Mouse (Mus musculus) embryonic stem cell, embryonic (primary cell): ENCODE results near the gene Zfp808.
"Not testable (repeated sequence)": the region's sequence is repeated elsewhere in the genome, so short reads cannot be mapped to it uniquely, and the experiment has no call there.

Experiments used
- CTCF ChIA-PET, 4 experiments: fragments of 300-600 bp in 2 of 4; fragments of 350-600 bp in 2 of 4; sonication (Branson Sonifier 250); formaldehyde crosslinking; loops; one replicate each; lab custom pipeline; 2022; ENCODE audit warnings: inconsistent platforms in 2 of 4; lab: Charles Lee
- POLR2A ChIA-PET, 4 experiments: fragments of 300-600 bp in 2 of 4; fragments of 350-600 bp in 2 of 4; sonication (Branson Sonifier 250); formaldehyde crosslinking; loops; one replicate each; lab custom pipeline; 2022; ENCODE audit warnings: antibody characterized with exemption in 4 of 4, inconsistent platforms in 1 of 4; lab: Charles Lee

Gene Zfp808

GRCm38 (mm10) chr13:62129432-62130171, at the start of gene Zfp808:
TSS of gene Zfp808 (plus strand) at chr13:62129886.
- CTCF ChIA-PET, POLR2A ChIA-PET: not testable (repeated sequence)

- CTCF ChIA-PET = not testable (repeated sequence)
- POLR2A ChIA-PET = interaction anchor here in 2 of 4 experiments (0.7 to 1.7 kb wide), 5 partner anchors 20 to 317 kb away, joined by 3 to 4 read pairs (median 3); no protein-coding TSS in a partner anchor
Observed at GRCm38 (mm10) chr13:62098786-62099185, 30.9 kb upstream of the Zfp808 start.

- POLR2A ChIA-PET = interaction anchor here in 2 of 4 experiments (0.9 to 1.7 kb wide), 4 partner anchors 21 to 83 kb away, joined by 3 to 4 read pairs (median 3); no protein-coding TSS in a partner anchor
- CTCF ChIA-PET = not testable (repeated sequence)
Observed at GRCm38 (mm10) chr13:62099454-62099853, 30.2 kb upstream of the Zfp808 start.

- CTCF ChIA-PET, POLR2A ChIA-PET: not testable (repeated sequence)
Observed at GRCm38 (mm10) chr13:62102368-62102767, 27.3 kb upstream of the Zfp808 start.

- CTCF ChIA-PET = interaction anchor here in 1 of 4 experiments (1.0 kb wide), 1 partner anchor 284 kb away, joined by 3 read pairs; no protein-coding TSS in a partner anchor
- POLR2A ChIA-PET = not testable (repeated sequence)
Observed at GRCm38 (mm10) chr13:62115861-62116260, 13.8 kb upstream of the Zfp808 start.

GRCm38 (mm10) chr13:62121578-62121977, 8.1 kb upstream of the Zfp808 start:
- CTCF ChIA-PET = not testable (repeated sequence)
- POLR2A ChIA-PET = interaction anchor here in 2 of 4 experiments (0.6 to 0.7 kb wide), 2 partner anchors 43 to 143 kb away, joined by 3 read pairs; no protein-coding TSS in a partner anchor

GRCm38 (mm10) chr13:62181835-62182755, 52.4 kb downstream of the Zfp808 start:
- CTCF ChIA-PET = not testable (repeated sequence)
- POLR2A ChIA-PET = interaction anchor here in 3 of 4 experiments (0.6 to 2.4 kb wide), 12 partner anchors 20 to 429 kb away, joined by 3 to 31 read pairs (median 4); no protein-coding TSS in a partner anchor

GRCm38 (mm10) chr13:62245264-62245663, 115.6 kb downstream of the Zfp808 start:
- POLR2A ChIA-PET = interaction anchor here in 1 of 4 experiments (1.1 to 1.3 kb wide), 2 partner anchors 10 to 21 kb away, joined by 3 to 4 read pairs; no protein-coding TSS in a partner anchor
- CTCF ChIA-PET = interaction anchor here in 1 of 4 experiments (0.6 kb wide), 1 partner anchor 299 kb away, joined by 5 read pairs; no protein-coding TSS in a partner anchor

GRCm38 (mm10) chr13:62255226-62255625, 125.5 kb downstream of the Zfp808 start:
- CTCF ChIA-PET = not testable (repeated sequence)
- POLR2A ChIA-PET = interaction anchor here in 1 of 4 experiments (1.0 kb wide), 1 partner anchor 11 kb away, joined by 4 read pairs; no protein-coding TSS in a partner anchor

GRCm38 (mm10) chr13:62263392-62263791, 133.7 kb downstream of the Zfp808 start:
- ChIA-PET CTCF (no interaction called here), POLR2A (interaction anchor here in 2 of 4 experiments (0.5 to 2.1 kb wide), 8 partner anchors 11 to 645 kb away, joined by 3 to 7 read pairs (median 3); no protein-coding TSS in a partner anchor)
